Mouse (Mus musculus) cerebellum, adult 2 months (tissue): Measurements from ENCODE around the gene Ei24. TPM values are rescaled to one million over a fixed set of nuclear protein-coding genes. Genes with fewer than 3 reads are reported as not detected.

Experiments
- DNase-seq, 2 experiments: peaks; one replicate each; pipeline ENCODE4 v3.0.0; 2021
- H3K27ac ChIP-seq: fragments of 200-500 bp; 2 replicates; pipeline ENCODE4 v1.5.1; 2012; ENCODE audit warnings: low read length, control low read depth, inconsistent platforms; ENCODE audit not compliant: insufficient read depth
- H3K27me3 ChIP-seq: fragments of 200-500 bp; 2 replicates; pipeline ENCODE4 v1.6.1; 2012; ENCODE audit warnings: inconsistent platforms, mild to moderate bottlenecking, low read length, moderate library complexity; ENCODE audit not compliant: control insufficient read depth, insufficient read depth
- H3K4me1 ChIP-seq: fragments of 200-500 bp; 2 replicates; pipeline ENCODE4 v1.6.1; 2011; ENCODE audit warnings: low read length; ENCODE audit not compliant: control insufficient read depth, insufficient read depth
- H3K4me3 ChIP-seq: fragments of 200-500 bp; replicated peaks from 2 replicates; pipeline ENCODE3; 2011; ENCODE audit warnings: mild to moderate bottlenecking, low read depth, low read length, control low read depth; ENCODE audit not compliant: insufficient read depth
- CTCF ChIP-seq: fragments of 200-500 bp; IDR thresholded peaks from 2 replicates; pipeline ENCODE4 v1.5.1; 2011; ENCODE audit warnings: low read depth, mild to moderate bottlenecking, control low read depth, low read length, moderate library complexity, borderline replicate concordance; ENCODE audit not compliant: insufficient read depth
- POLR2A ChIP-seq: fragments of 200-500 bp; IDR thresholded peaks from 2 replicates; pipeline ENCODE4 v1.6.1; 2011; ENCODE audit warnings: low read length, control low read depth, borderline replicate concordance; ENCODE audit not compliant: insufficient read depth
- WGBS: fragments of 180-500 bp; shearing (Covaris S2); methylation state at CpG from one replicate; pipeline ENCODE4 v1.1.7; 2018; 5-methylcytosine and 5-hydroxymethylcytosine counted together
- polyA plus RNA-seq: library from polyadenylated mRNA; depleted of rRNA; stranded (reverse); fragments of >200 nt; gene quantifications from 2 replicates; pipeline ENCODE4 v1.2.3, GENCODE M21; 2012

Gene Ei24
- polyA plus RNA-seq, 1 experiment: 112 TPM

GRCm38 (mm10) chr9:36803386-36803785 lies 6.2 kb upstream of the Ei24 start:
- no peak overlapping the region for H3K4me3 ChIP-seq
- no peaks in the 10 kb centered on the region for H3K27me3 ChIP-seq
- TF ChIP-seq CTCF (no peak), POLR2A (no peak)
- DNase-seq: no peak
- no peaks in the 10 kb centered on the region for H3K4me1 ChIP-seq
- H3K27ac ChIP-seq: no peak overlapping the region
- WGBS: 78% methylated on average over 6 of the region's 6 CpGs

DNA sequence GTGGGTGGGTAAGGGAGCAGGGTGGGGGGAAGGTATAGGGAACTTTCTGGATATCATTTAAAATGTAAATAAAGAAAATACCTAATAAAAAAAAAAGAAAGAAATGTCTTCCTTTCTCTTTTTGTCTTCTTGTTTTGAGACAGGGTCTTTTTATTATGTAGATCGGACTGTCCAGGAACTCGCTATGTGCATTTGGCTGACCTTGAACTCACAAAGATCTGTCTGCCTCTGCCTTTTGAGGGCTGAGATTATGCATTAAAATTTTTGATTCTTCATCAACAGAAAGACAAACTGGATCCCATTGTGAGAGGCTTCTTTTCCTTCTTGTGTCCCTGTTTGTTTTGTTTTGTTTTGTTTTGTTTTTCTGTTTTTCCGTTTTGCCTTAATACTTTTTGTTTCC lies 5.8 kb upstream of the Ei24 start:
- no peak overlapping the region for H3K4me3 ChIP-seq
- 87% methylated on average over 3 of the region's 3 CpGs for WGBS
- TF ChIP-seq POLR2A (no peak), CTCF (no peak)
- no peaks in the 10 kb centered on the region for H3K27me3 ChIP-seq
- H3K4me1 ChIP-seq: no peaks in the 10 kb centered on the region
- DNase-seq: no peak
- no peak overlapping the region for H3K27ac ChIP-seq

DNA sequence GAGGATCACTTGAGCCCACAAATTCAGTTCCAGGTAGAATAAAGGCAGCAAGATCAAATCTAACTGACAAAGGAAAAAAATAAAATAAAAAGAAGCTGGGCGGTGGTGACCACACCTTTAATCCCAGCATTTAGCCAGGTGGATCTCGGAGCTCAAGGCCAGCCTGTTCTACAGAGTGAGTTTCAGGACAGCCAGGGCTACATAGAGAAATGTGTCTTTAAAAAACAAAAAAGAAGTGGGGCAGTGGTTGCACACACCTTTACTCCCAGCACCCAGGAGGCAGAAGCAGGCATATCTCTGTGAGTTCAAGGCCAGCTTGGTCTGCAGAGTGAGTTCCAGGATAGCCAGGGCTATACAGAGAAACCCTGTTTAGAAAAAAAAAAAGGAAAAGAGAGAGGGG lies 4.8 kb upstream of the Ei24 start:
- no peak overlapping the region for H3K4me3 ChIP-seq
- no peak overlapping the region for H3K27ac ChIP-seq
- H3K27me3 ChIP-seq: no peaks in the 10 kb centered on the region
- no peak for TF ChIP-seq CTCF
- no peak for TF ChIP-seq POLR2A
- 91% methylated on average over 2 of the region's 2 CpGs for WGBS
- no peaks in the 10 kb centered on the region for H3K4me1 ChIP-seq
- no peak for DNase-seq

DNA sequence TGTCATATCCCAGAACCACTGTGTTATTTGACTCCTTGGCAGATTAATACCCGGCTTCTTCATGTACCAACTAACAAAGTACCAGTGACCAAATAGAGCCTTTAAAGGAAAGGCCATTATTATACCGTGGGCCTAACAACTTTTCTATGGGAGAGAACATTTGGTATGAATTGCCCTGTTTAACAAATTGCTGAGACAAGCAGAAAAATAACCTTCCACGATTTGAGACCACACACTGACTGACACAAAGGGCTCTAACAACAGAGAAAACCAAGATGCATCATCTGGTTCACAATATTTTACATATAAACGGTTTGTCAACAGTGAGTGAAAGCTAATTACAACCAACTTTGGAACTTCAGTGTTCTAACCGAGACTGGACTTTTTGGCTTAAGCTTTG lies 969 bp downstream of the Ei24 start:
- H3K4me1 ChIP-seq: no peaks in the 10 kb centered on the region
- H3K27me3 ChIP-seq: no peaks in the 10 kb centered on the region
- TF ChIP-seq CTCF: no peak
- TF ChIP-seq POLR2A: no peak
- no peak overlapping the region for H3K27ac ChIP-seq
- peak overlapping the region; percentile 78 for H3K4me3 ChIP-seq
- 4% methylated on average over 5 of the region's 5 CpGs for WGBS
- DNase-seq: no peak

DNA sequence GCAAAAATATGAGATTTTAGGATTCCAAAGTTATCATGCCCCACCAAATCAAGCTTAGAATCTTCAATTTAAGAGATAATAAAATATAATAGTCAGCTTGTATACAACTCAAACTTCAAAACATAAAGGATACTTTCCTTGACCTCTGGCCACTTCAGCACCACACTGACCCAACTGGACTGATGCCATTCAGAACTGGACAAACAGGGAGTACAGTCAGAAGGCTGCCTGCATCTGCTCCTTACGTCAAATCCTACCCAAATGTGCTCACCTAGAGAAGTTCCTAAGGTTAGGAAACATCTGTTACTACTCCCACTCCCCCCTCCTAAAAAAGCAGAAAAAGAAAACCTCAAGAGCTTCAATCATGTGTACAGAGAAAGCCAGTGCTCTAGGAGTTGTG lies 1.6 kb downstream of the Ei24 start:
- DNase-seq: no peak
- H3K27me3 ChIP-seq: no peaks in the 10 kb centered on the region
- H3K4me3 ChIP-seq: peak overlapping the region; percentile 29
- H3K4me1 ChIP-seq: no peaks in the 10 kb centered on the region
- H3K27ac ChIP-seq: no peak overlapping the region
- WGBS: 40% methylated on average over 1 of the region's 1 CpGs
- TF ChIP-seq CTCF: no peak
- TF ChIP-seq POLR2A: no peak

DNA sequence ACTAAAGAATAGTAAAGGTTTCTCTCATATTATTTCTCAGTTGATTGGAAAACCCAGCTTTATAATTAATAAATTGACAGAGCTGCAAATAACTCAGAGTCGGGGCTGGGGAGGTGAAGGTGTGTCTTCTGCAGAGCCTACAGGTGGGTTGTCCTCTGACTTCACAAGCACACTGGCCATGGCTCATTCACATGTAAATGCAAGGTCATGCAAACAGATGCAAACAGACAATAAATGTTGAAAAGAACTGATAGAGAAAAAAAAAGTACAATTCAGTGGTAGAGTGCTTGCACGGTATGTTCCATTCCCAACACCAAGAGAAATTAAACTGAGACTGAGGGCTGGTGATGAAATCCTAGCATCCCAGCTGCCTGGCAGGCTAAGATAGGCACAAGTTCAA lies 2.7 kb downstream of the Ei24 start:
- no peaks in the 10 kb centered on the region for H3K4me1 ChIP-seq
- H3K27ac ChIP-seq: no peak overlapping the region
- H3K4me3 ChIP-seq: no peak overlapping the region
- DNase-seq: no peak
- TF ChIP-seq POLR2A (no peak), CTCF (no peak)
- H3K27me3 ChIP-seq: no peaks in the 10 kb centered on the region
- 77% methylated on average over 2 of the region's 2 CpGs for WGBS

DNA sequence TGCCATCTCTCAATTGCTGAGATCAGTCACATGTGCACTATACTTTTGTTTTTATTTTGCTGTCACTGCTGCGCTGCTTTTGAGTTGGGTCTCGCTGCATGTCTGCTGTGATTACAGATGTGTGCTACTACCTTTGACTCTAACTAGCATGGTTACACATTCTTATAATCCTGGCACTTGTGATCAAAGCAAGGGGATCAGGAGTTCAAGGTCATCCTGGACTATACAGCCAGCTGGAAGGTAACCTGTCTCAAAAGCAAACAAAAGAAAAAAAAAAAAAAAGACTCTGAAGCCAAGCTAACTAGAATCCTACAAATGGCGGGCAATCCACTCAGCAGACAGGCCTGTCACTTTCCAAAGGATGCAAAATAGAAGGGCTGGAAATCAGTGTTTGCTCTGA lies 5.0 kb downstream of the Ei24 start:
- 92% methylated on average over 3 of the region's 3 CpGs for WGBS
- H3K4me3 ChIP-seq: no peak overlapping the region
- H3K4me1 ChIP-seq: no peaks in the 10 kb centered on the region
- TF ChIP-seq POLR2A (no peak), CTCF (no peak)
- no peak overlapping the region for H3K27ac ChIP-seq
- H3K27me3 ChIP-seq: no peaks in the 10 kb centered on the region
- DNase-seq: no peak

DNA sequence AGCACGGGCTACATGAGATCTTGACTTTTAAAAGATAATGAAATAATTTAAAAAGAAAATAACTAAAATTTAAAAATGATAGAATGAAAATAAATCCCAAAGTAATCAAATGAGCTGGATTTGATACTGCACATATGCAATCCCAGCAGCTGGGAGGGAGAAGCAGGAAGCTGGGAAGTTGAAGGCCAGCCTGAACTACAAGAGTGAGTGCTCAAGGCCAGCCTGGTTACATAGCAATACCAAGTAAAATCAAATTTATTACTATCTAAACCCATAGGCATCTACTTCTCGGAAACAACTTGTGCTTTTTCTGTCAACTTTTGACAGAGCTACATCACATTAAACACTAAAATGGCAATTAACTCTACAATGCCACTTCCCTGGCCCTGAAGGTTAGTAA lies 13.3 kb downstream of the Ei24 start:
- H3K27ac ChIP-seq: no peak overlapping the region
- no peak for TF ChIP-seq POLR2A
- TF ChIP-seq CTCF: no peak
- no peak for DNase-seq
- no peaks in the 10 kb centered on the region for H3K27me3 ChIP-seq
- WGBS: 92% methylated on average over 2 of the region's 2 CpGs
- no peaks in the 10 kb centered on the region for H3K4me1 ChIP-seq
- H3K4me3 ChIP-seq: no peak overlapping the region

- H3K4me1 ChIP-seq: no peaks in the 10 kb centered on the region; the same call in 1 of the 2 replicates
- TF ChIP-seq POLR2A (no peak), CTCF (no peak)
- no peak overlapping the region for H3K27ac ChIP-seq
- WGBS: 78% methylated on average over 1 of the region's 1 CpGs
- no peak overlapping the region for H3K4me3 ChIP-seq
- DNase-seq: peak in 1 of 2 experiments; percentile 6
- H3K27me3 ChIP-seq: no peaks in the 10 kb centered on the region
Measured at GRCm38 (mm10) chr9:36769048-36769413, 28.2 kb downstream of the Ei24 start.
